ENCODE assay signal across 21 mouse cellular contexts in genomic region chr8:116265591-116265990, GRCm38 (mm10).
"Had no signal": no experiment of that assay in that cellular context is flagged by ENCODE, and none has a peak within 500 bp of the region (broad histone marks: within the 10 kb centered on the region; RNA-seq: fewer than 3 reads in every experiment).

No protein-coding gene starts in this region.

- H3K9ac ChIP-seq: limb, embryonic 13.5 days; liver, embryonic 13.5 days; lung, embryonic 14.5 days; midbrain, embryonic 13.5 days; neural tube, embryonic 12.5 days; neural tube, embryonic 15.5 days had no signal

- ATAC-seq: lung, postnatal 0 days; midbrain, embryonic 13.5 days; midbrain, embryonic 16.5 days had no signal

- H3K27ac ChIP-seq: kidney, postnatal 0 days; layer of hippocampus, adult 2 months; limb, embryonic 10.5 days; limb, embryonic 13.5 days; liver, embryonic 13.5 days; midbrain, embryonic 10.5 days; midbrain, embryonic 13.5 days; neural tube, embryonic 12.5 days; neural tube, embryonic 15.5 days had no signal

- DNase-seq: kidney, adult 18-20 months; layer of hippocampus, adult 9-11 months; liver; liver, embryonic 13.5 days; lung, embryonic 14.5 days; lung, postnatal 36 days; retina, postnatal 1 day; right cerebral cortex, postnatal 25 days; thymus, adult 18-20 months; thymus, postnatal 36 days had no signal

- H3K4me3 ChIP-seq: layer of hippocampus, adult 2 months; limb, embryonic 10.5 days; limb, embryonic 13.5 days; liver, embryonic 13.5 days; megakaryocyte, embryonic 14.5 days; midbrain, embryonic 10.5 days; midbrain, embryonic 13.5 days; neural tube, embryonic 12.5 days; neural tube, embryonic 15.5 days had no signal

- H3K4me1 ChIP-seq: liver, embryonic 13.5 days; megakaryocyte, embryonic 14.5 days had no signal

- H3K4me2 ChIP-seq: limb, embryonic 13.5 days; liver, embryonic 13.5 days; lung, embryonic 14.5 days; midbrain, embryonic 13.5 days; neural tube, embryonic 12.5 days; neural tube, embryonic 15.5 days had no signal

- H3K9me3 ChIP-seq: limb, embryonic 10.5 days; liver, embryonic 13.5 days; midbrain, embryonic 10.5 days; midbrain, embryonic 13.5 days; neural tube, embryonic 12.5 days; neural tube, embryonic 15.5 days had no signal

- H3K27me3 ChIP-seq: limb, embryonic 13.5 days; liver, embryonic 13.5 days; megakaryocyte, embryonic 14.5 days; midbrain, embryonic 13.5 days; neural tube, embryonic 12.5 days; neural tube, embryonic 15.5 days had no signal

- H3K36me3 ChIP-seq: limb, embryonic 10.5 days; limb, embryonic 13.5 days; liver, embryonic 13.5 days; midbrain, embryonic 10.5 days; midbrain, embryonic 13.5 days; neural tube, embryonic 12.5 days; neural tube, embryonic 15.5 days had no signal
